Mouse (Mus musculus) embryonic fibroblast, embryonic 13.5 days (primary cell): ENCODE results near the gene Anapc11.

Experiments
- CTCF ChIP-seq: IDR thresholded peaks from 2 replicates; pipeline ENCODE4 v1.5.1; 2011; ENCODE audit warnings: mild to moderate bottlenecking, control low read depth, low read length, moderate library complexity, borderline replicate concordance; ENCODE audit not compliant: insufficient read depth
- POLR2A ChIP-seq: IDR thresholded peaks from 2 replicates; pipeline ENCODE4 v1.6.1; 2011; ENCODE audit warnings: low read depth, mild to moderate bottlenecking, control low read depth, low read length, moderate library complexity

GRCm38 (mm10) chr11:120615167-120615566 is 16.9 kb downstream of the Anapc11 start:
- no peak for TF ChIP-seq POLR2A
- no peak for TF ChIP-seq CTCF
